Mouse (Mus musculus): ENCODE data around the gene Tmie.

GRCm38 (mm10) chr9:110825832-110826231 lies 54.1 kb downstream of the Tmie start:
- TF ChIP-seq CTCF (IDR thresholded peaks at IDR 0.05) (no peak), EP300 (IDR thresholded peaks at IDR 0.05) (no peak)
